Mouse (Mus musculus): ENCODE data around the gene Tmem110. TPM values are rescaled to one million over a fixed set of nuclear protein-coding genes. Genes with fewer than 3 reads are reported as not detected.

The Tmem110 gene
- polyA plus RNA-seq, 1 experiment, result 15.7 TPM

GRCm38 (mm10) chr14:30902628-30903027, 77.2 kb downstream of the Tmem110 start:
- Histone ChIP-seq H3K27me3 (ENCODE audit: control insufficient read depth, insufficient read depth, insufficient read length) (no peaks in the 10 kb centered on the region), H3K79me2 (ENCODE audit: control insufficient read depth, insufficient read depth) (no peaks in the 10 kb centered on the region), H3K4me3 (ENCODE audit: insufficient read depth, poor library complexity, severe bottlenecking) (no peak overlapping the region), H3K79me3 (ENCODE audit: low read depth) (no peaks in the 10 kb centered on the region), H3ac (ENCODE audit: control insufficient read depth, insufficient read length, low read depth) (no peak overlapping the region), H3K36me3 (ENCODE audit: control insufficient read depth, insufficient read depth) (no peaks in the 10 kb centered on the region)
- TF ChIP-seq FOSL1 (IDR thresholded peaks at IDR 0.05; ENCODE audit: insufficient read depth, low read length, poor library complexity, severe bottlenecking), result no peak
- no peak for TF ChIP-seq CEBPB (IDR thresholded peaks at IDR 0.05; ENCODE audit: low read depth)
- TF ChIP-seq CTCF (IDR thresholded peaks at IDR 0.05; ENCODE audit: control insufficient read depth, insufficient read depth, insufficient read length), result no peak
- TF ChIP-seq MYOG (IDR thresholded peaks at IDR 0.05; ENCODE audit: control insufficient read depth, extremely low read depth, insufficient read length), result no peak
- no peak for TF ChIP-seq USF1 (IDR thresholded peaks at IDR 0.05; ENCODE audit: low read depth)

- TF ChIP-seq MYOD1 (IDR thresholded peaks at IDR 0.05; ENCODE audit: control insufficient read depth, insufficient read length, low read depth) (no peak), CTCF (IDR thresholded peaks at IDR 0.05; ENCODE audit: control insufficient read depth, insufficient read depth, insufficient read length) (no peak), MYOG (IDR thresholded peaks at IDR 0.05; ENCODE audit: control insufficient read depth, extremely low read depth, insufficient read length) (no peak), MAX (IDR thresholded peaks at IDR 0.05) (no peak), FOSL1 (IDR thresholded peaks at IDR 0.05; ENCODE audit: insufficient read depth, low read length, poor library complexity, severe bottlenecking) (no peak), USF1 (IDR thresholded peaks at IDR 0.05; ENCODE audit: low read depth) (no peak), CEBPB (IDR thresholded peaks at IDR 0.05; ENCODE audit: low read depth) (no peak)
- Histone ChIP-seq H3K79me2 (ENCODE audit: control insufficient read depth, insufficient read depth) (no peaks in the 10 kb centered on the region), H3K27me3 (ENCODE audit: control insufficient read depth, insufficient read depth, insufficient read length) (no peaks in the 10 kb centered on the region), H3K4me3 (ENCODE audit: insufficient read depth, poor library complexity, severe bottlenecking) (no peak overlapping the region), H3ac (ENCODE audit: control insufficient read depth, insufficient read length, low read depth) (no peak overlapping the region), H3K36me3 (ENCODE audit: control insufficient read depth, insufficient read depth) (no peaks in the 10 kb centered on the region), H3K79me3 (ENCODE audit: low read depth) (no peaks in the 10 kb centered on the region)
These were observed 77.6 kb downstream of the Tmem110 start for GRCm38 (mm10) chr14:30903036-30903435.

GRCm38 (mm10) chr14:30904307-30904706, 78.9 kb downstream of the Tmem110 start:
- Histone ChIP-seq H3K4me3 (ENCODE audit: insufficient read depth, poor library complexity, severe bottlenecking) (no peak overlapping the region), H3K27me3 (ENCODE audit: control insufficient read depth, insufficient read depth, insufficient read length) (no peaks in the 10 kb centered on the region), H3ac (ENCODE audit: control insufficient read depth, insufficient read length, low read depth) (no peak overlapping the region), H3K36me3 (ENCODE audit: control insufficient read depth, insufficient read depth) (no peaks in the 10 kb centered on the region), H3K79me3 (ENCODE audit: low read depth) (no peaks in the 10 kb centered on the region), H3K79me2 (ENCODE audit: control insufficient read depth, insufficient read depth) (no peaks in the 10 kb centered on the region)
- TF ChIP-seq MYOG (IDR thresholded peaks at IDR 0.05; ENCODE audit: control insufficient read depth, extremely low read depth, insufficient read length) (no peak), USF1 (IDR thresholded peaks at IDR 0.05; ENCODE audit: low read depth) (no peak), CEBPB (IDR thresholded peaks at IDR 0.05; ENCODE audit: low read depth) (no peak), CTCF (IDR thresholded peaks at IDR 0.05; ENCODE audit: control insufficient read depth, insufficient read depth, insufficient read length) (no peak), FOSL1 (IDR thresholded peaks at IDR 0.05; ENCODE audit: insufficient read depth, low read length, poor library complexity, severe bottlenecking) (no peak), MAX (IDR thresholded peaks at IDR 0.05) (no peak), MYOD1 (IDR thresholded peaks at IDR 0.05; ENCODE audit: control insufficient read depth, insufficient read length, low read depth) (no peak)

DNA sequence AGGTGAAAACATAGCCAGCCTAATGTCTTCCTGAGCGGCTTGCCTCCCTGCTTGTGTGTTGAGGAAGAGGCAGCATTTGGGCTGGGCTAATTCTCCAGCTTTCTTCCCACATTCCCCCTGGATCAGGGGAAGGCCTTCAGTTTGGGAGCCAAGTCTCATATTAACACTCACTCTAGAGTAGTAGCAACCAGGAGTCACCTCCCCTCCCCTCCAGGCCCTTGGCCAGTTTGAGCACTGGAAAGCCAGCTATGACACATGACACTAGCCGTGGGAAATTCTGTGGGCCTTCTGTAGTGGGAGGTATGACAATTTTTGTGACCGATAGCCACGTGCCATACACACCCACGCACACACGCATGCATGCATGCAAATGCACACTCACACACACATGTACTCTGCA, 80.6 kb downstream of the Tmem110 start:
- no peaks in the 10 kb centered on the region for H3K27me3 ChIP-seq (ENCODE audit: control insufficient read depth, insufficient read depth, insufficient read length)
- H3ac ChIP-seq (ENCODE audit: control insufficient read depth, insufficient read length, low read depth), result no peak overlapping the region
- H3K4me3 ChIP-seq (ENCODE audit: insufficient read depth, poor library complexity, severe bottlenecking), result no peak overlapping the region
- H3K36me3 ChIP-seq (ENCODE audit: control insufficient read depth, insufficient read depth), result no peaks in the 10 kb centered on the region
- no peaks in the 10 kb centered on the region for H3K79me2 ChIP-seq (ENCODE audit: control insufficient read depth, insufficient read depth)
- TF ChIP-seq USF1 (IDR thresholded peaks at IDR 0.05; ENCODE audit: low read depth) (no peak), MYOD1 (IDR thresholded peaks at IDR 0.05; ENCODE audit: control insufficient read depth, insufficient read length, low read depth) (no peak), CEBPB (IDR thresholded peaks at IDR 0.05; ENCODE audit: low read depth) (no peak), MAX (IDR thresholded peaks at IDR 0.05) (no peak), MYOG (IDR thresholded peaks at IDR 0.05; ENCODE audit: control insufficient read depth, extremely low read depth, insufficient read length) (no peak), FOSL1 (IDR thresholded peaks at IDR 0.05; ENCODE audit: insufficient read depth, low read length, poor library complexity, severe bottlenecking) (no peak)
- H3K79me3 ChIP-seq (ENCODE audit: low read depth), result no peaks in the 10 kb centered on the region

DNA sequence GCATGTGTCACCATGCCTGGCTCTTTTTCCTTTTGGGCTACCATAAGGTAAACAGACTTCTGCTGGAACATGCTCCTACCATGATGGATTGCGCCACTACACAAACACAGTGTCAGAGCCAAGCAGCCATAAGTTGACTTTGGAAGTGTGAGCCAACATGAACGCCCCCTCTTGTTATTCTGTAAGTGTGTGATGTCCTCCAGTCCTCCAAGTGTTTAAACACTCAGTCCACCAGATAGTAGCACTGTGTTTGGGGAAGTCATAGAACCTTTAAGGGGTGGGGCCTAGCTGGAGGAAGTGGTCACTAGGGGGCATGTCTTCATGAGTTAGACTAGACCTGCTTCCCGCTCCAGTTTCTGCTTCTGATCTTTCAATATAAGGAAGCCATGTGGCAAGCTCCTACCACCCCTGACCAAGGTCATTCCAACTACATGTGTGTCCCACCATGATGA, 82.5 kb downstream of the Tmem110 start:
- Histone ChIP-seq H3K27me3 (ENCODE audit: control insufficient read depth, insufficient read depth, insufficient read length) (no peaks in the 10 kb centered on the region), H3ac (ENCODE audit: control insufficient read depth, insufficient read length, low read depth) (no peak overlapping the region), H3K79me2 (ENCODE audit: control insufficient read depth, insufficient read depth) (no peaks in the 10 kb centered on the region), H3K79me3 (ENCODE audit: low read depth) (no peaks in the 10 kb centered on the region), H3K36me3 (ENCODE audit: control insufficient read depth, insufficient read depth) (no peaks in the 10 kb centered on the region), H3K4me3 (ENCODE audit: insufficient read depth, poor library complexity, severe bottlenecking) (no peak overlapping the region)
- no peak for TF ChIP-seq MYOD1 (IDR thresholded peaks at IDR 0.05; ENCODE audit: control insufficient read depth, insufficient read length, low read depth)
- TF ChIP-seq CEBPB (IDR thresholded peaks at IDR 0.05; ENCODE audit: low read depth), result no peak
- no peak for TF ChIP-seq FOSL1 (IDR thresholded peaks at IDR 0.05; ENCODE audit: insufficient read depth, low read length, poor library complexity, severe bottlenecking)
- TF ChIP-seq MYOG (IDR thresholded peaks at IDR 0.05; ENCODE audit: control insufficient read depth, extremely low read depth, insufficient read length), result no peak
- TF ChIP-seq USF1 (IDR thresholded peaks at IDR 0.05; ENCODE audit: low read depth), result no peak
- TF ChIP-seq MAX (IDR thresholded peaks at IDR 0.05), result no peak
- TF ChIP-seq CTCF (IDR thresholded peaks at IDR 0.05; ENCODE audit: control insufficient read depth, insufficient read depth, insufficient read length), result no peak

DNA sequence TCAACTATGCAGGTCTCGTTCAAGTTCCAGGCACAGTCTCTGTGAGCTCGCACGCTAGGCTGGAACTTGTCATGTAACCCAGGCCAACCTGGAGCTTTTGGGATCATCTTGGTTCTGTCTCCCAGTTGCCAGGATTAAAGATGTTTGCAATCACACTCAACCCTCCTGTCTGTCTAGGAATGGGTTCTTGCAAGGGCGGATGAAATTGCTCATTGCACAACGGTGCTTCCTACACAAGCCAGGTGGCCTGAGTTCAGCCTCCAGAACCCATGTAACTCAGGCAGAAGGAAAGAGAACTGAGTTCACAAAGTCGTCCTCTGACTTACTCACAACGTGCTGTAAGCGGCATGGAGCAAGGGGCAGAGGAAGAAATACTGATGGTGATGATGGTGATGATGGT, 85.8 kb downstream of the Tmem110 start:
- no peak for TF ChIP-seq MAX (IDR thresholded peaks at IDR 0.05)
- no peak for TF ChIP-seq CEBPB (IDR thresholded peaks at IDR 0.05; ENCODE audit: low read depth)
- TF ChIP-seq USF1 (IDR thresholded peaks at IDR 0.05; ENCODE audit: low read depth), result no peak
- H3K79me2 ChIP-seq (ENCODE audit: control insufficient read depth, insufficient read depth), result no peaks in the 10 kb centered on the region
- no peaks in the 10 kb centered on the region for H3K27me3 ChIP-seq (ENCODE audit: control insufficient read depth, insufficient read depth, insufficient read length)
- no peaks in the 10 kb centered on the region for H3K79me3 ChIP-seq (ENCODE audit: low read depth)
- H3ac ChIP-seq (ENCODE audit: control insufficient read depth, insufficient read length, low read depth), result no peak overlapping the region
- H3K4me3 ChIP-seq (ENCODE audit: insufficient read depth, poor library complexity, severe bottlenecking), result no peak overlapping the region
- no peaks in the 10 kb centered on the region for H3K36me3 ChIP-seq (ENCODE audit: control insufficient read depth, insufficient read depth)

Measured in C2C12 (cell line).